Mouse (Mus musculus) limb, embryonic 14.5 days (tissue): ENCODE results near the gene Ufsp2. TPM values are rescaled to one million over a fixed set of nuclear protein-coding genes. Genes with fewer than 3 reads are reported as not detected.

Source experiments
- ATAC-seq: fragments of 200-750 bp; cut with Nextera tagmentation; 2 replicates; pipeline ENCODE4 v1.8.0; 2017; ENCODE audit warnings: low read depth, moderate number of reproducible peaks, moderate TSS enrichment; ENCODE audit not compliant: low FRiP score
- DNase-seq: peaks from one replicate; pipeline ENCODE4 v3.0.0-alpha.2; 2015; ENCODE audit warnings: low spot score
- H3K27ac ChIP-seq: fragments of 300-500 bp; sonication (generic); replicated peaks from 2 replicates; pipeline ENCODE4 v1.5.1; 2014; ENCODE audit warnings: low read depth, mild to moderate bottlenecking, low read length, moderate library complexity, mixed read lengths
- H3K27me3 ChIP-seq: fragments of 300-500 bp; sonication (generic); 2 replicates; pipeline ENCODE4 v1.6.1; 2014; ENCODE audit warnings: low read length, mixed read lengths; ENCODE audit not compliant: control insufficient read depth, insufficient read depth
- H3K36me3 ChIP-seq: fragments of 300-500 bp; sonication (generic); 2 replicates; pipeline ENCODE4 v1.6.1; 2014; ENCODE audit warnings: mild to moderate bottlenecking, low read length, moderate library complexity, mixed read lengths; ENCODE audit not compliant: control insufficient read depth, insufficient read depth
- H3K4me1 ChIP-seq: fragments of 300-500 bp; sonication (generic); 2 replicates; pipeline ENCODE4 v1.6.1; 2014; ENCODE audit warnings: antibody characterized with exemption, low read length, mixed read lengths; ENCODE audit not compliant: control insufficient read depth, insufficient read depth
- H3K4me2 ChIP-seq: fragments of 300-500 bp; sonication (generic); replicated peaks from 2 replicates; pipeline ENCODE4 v1.6.1; 2014; ENCODE audit warnings: low read depth, mild to moderate bottlenecking, low read length, moderate library complexity; ENCODE audit not compliant: severe bottlenecking
- H3K4me3 ChIP-seq: fragments of 300-500 bp; sonication (generic); replicated peaks from 2 replicates; pipeline ENCODE4 v1.5.1; 2014; ENCODE audit warnings: low read length
- H3K9ac ChIP-seq: fragments of 300-500 bp; sonication (generic); 2 replicates; pipeline ENCODE4 v1.6.1; 2014; ENCODE audit warnings: mild to moderate bottlenecking, low read depth, low read length, moderate library complexity; ENCODE audit not compliant: severe bottlenecking
- H3K9me3 ChIP-seq: fragments of 300-500 bp; sonication (generic); 2 replicates; pipeline ENCODE4 v1.6.1; 2016; ENCODE audit warnings: low read length; ENCODE audit not compliant: control insufficient read depth
- POLR2A ChIP-seq: fragments of 200-500 bp; IDR thresholded peaks from 2 replicates; pipeline ENCODE4 v1.8.0; 2012; ENCODE audit warnings: inconsistent platforms, mild to moderate bottlenecking, moderate library complexity, borderline replicate concordance; ENCODE audit not compliant: insufficient read depth, insufficient read length; ENCODE audit errors: extremely low read depth
- WGBS: fragments of 180-500 bp; shearing (Covaris S2); extraction: QIAGEN DNeasy Blood & Tissue Kit; methylation state at CpG from one replicate; pipeline ENCODE4 v1.1.7; 2014; 5-methylcytosine and 5-hydroxymethylcytosine counted together
- polyA plus RNA-seq, 2 experiments: library from polyadenylated mRNA; depleted of rRNA in 1 of 2; stranded (reverse) in 1 of 2; unstranded in 1 of 2; fragments of >200 nt; fragmentation: Nextera tagmentation in 1 of 2; extraction: Ambion mirVana in 1 of 2; gene quantifications; 2 replicates each; pipeline versions ENCODE4 v1.2.1 to v1.2.3; 2012 to 2014

The Ufsp2 gene
- polyA plus RNA-seq (2012; rRNA removed) (51.5 and 62.3 TPM in 2 replicates), polyA plus RNA-seq (2014; fragmentation: Nextera tagmentation; extraction: Ambion mirVana) (81.9 and 92.5 TPM in 2 replicates)

GRCm38 (mm10) chr8:45975126-45975836, at the start of gene Ufsp2, which contains the start of gene 1700029J07Rik:
TSS of gene Ufsp2 (plus strand) at chr8:45975528.
TSS of gene 1700029J07Rik (minus strand) at chr8:45975252.
- H3K4me2 ChIP-seq, result peak within 1 kb of the TSS; percentile 65
- DNase-seq (peak; percentile 99), ATAC-seq (peak; percentile 97)
- WGBS, result under 1% methylated on average over 57 of the region's 57 CpGs
- peaks cover 8% of the 10 kb centered on the region; the same call in 1 of the 2 replicates for H3K36me3 ChIP-seq
- H3K27me3 ChIP-seq, result no peaks in the 10 kb centered on the region
- no peaks in the 10 kb centered on the region; the same call in 1 of the 2 replicates for H3K9me3 ChIP-seq
- peak within 1 kb of the TSS; percentile 81 for H3K27ac ChIP-seq
- peak; percentile 75; the same call in 1 of the 2 replicates for TF ChIP-seq POLR2A
- H3K4me3 ChIP-seq, result peak within 1 kb of the TSS; percentile 71
- peaks cover 12% of the 10 kb centered on the region for H3K4me1 ChIP-seq
- H3K9ac ChIP-seq, result peak within 1 kb of the TSS; percentile 76

GRCm38 (mm10) chr8:45934582-45935014, 40.7 kb upstream of the Ufsp2 start, which contains the start of gene Ccdc110:
TSS of gene Ccdc110 (plus strand) at chr8:45934619.
- 3% methylated on average over 23 of the region's 23 CpGs for WGBS

GRCm38 (mm10) chr8:45936986-45937385, 38.3 kb upstream of the Ufsp2 start:
- H3K4me1 ChIP-seq, result 0 out of 2 replicates have a peak, but pooled peaks cover 3% of the 10 kb centered on the region
- no peak overlapping the region for H3K27ac ChIP-seq
- H3K4me2 ChIP-seq, result no peak overlapping the region
- H3K4me3 ChIP-seq, result no peak overlapping the region
- no peak for TF ChIP-seq POLR2A
- ATAC-seq, result no peak
- no peaks in the 10 kb centered on the region for H3K9me3 ChIP-seq
- H3K27me3 ChIP-seq, result no peaks in the 10 kb centered on the region
- no peaks in the 10 kb centered on the region for H3K36me3 ChIP-seq
- no peak for DNase-seq
- H3K9ac ChIP-seq, result no peak overlapping the region
- WGBS, result 90% methylated on average over 9 of the region's 9 CpGs

More at GRCm38 (mm10) chr8:45934582-45935014, 40.7 kb upstream of the Ufsp2 start, which contains the start of gene Ccdc110:
- Histone ChIP-seq H3K4me2 (peak within 1 kb of the TSS; percentile 56), H3K4me1 (0 out of 2 replicates have a peak, but pooled peaks cover 3% of the 10 kb centered on the region), H3K27ac (no peak within 1 kb of the TSS), H3K36me3 (no peaks in the 10 kb centered on the region), H3K9ac (no peak within 1 kb of the TSS), H3K4me3 (peak within 1 kb of the TSS; percentile 33), H3K27me3 (no peaks in the 10 kb centered on the region), H3K9me3 (no peaks in the 10 kb centered on the region; the same call in 1 of the 2 replicates)
- DNase-seq, result peak; percentile 95
- peak; percentile 33; the same call in 1 of the 2 replicates for TF ChIP-seq POLR2A
- ATAC-seq, result peak; percentile 86

GRCm38 (mm10) chr8:45946283-45946682, 29.0 kb upstream of the Ufsp2 start:
- no peak overlapping the region for H3K4me2 ChIP-seq
- H3K9me3 ChIP-seq, result no peaks in the 10 kb centered on the region
- no peak overlapping the region for H3K9ac ChIP-seq
- 88% methylated on average over 4 of the region's 4 CpGs for WGBS
- DNase-seq (no peak), ATAC-seq (no peak)
- no peaks in the 10 kb centered on the region for H3K4me1 ChIP-seq
- no peaks in the 10 kb centered on the region for H3K27me3 ChIP-seq
- H3K27ac ChIP-seq, result no peak overlapping the region
- no peak for TF ChIP-seq POLR2A
- no peak overlapping the region for H3K4me3 ChIP-seq
- no peaks in the 10 kb centered on the region for H3K36me3 ChIP-seq

GRCm38 (mm10) chr8:45950622-45951021, 24.7 kb upstream of the Ufsp2 start:
- no peak overlapping the region for H3K4me3 ChIP-seq
- H3K27me3 ChIP-seq, result no peaks in the 10 kb centered on the region
- ATAC-seq (no peak), DNase-seq (no peak)
- H3K4me1 ChIP-seq, result no peaks in the 10 kb centered on the region
- no peak overlapping the region for H3K4me2 ChIP-seq
- no peaks in the 10 kb centered on the region for H3K36me3 ChIP-seq
- no peak for TF ChIP-seq POLR2A
- no peaks in the 10 kb centered on the region for H3K9me3 ChIP-seq
- H3K27ac ChIP-seq, result no peak overlapping the region
- 59% methylated on average over 2 of the region's 2 CpGs for WGBS
- H3K9ac ChIP-seq, result no peak overlapping the region
